Mouse (Mus musculus) neutrophil, adult 5-6 weeks (primary cell): ENCODE measurements around the gene Hpse. TPM values are rescaled to one million over a fixed set of nuclear protein-coding genes. Genes with fewer than 3 reads are reported as not detected.

Experiments used
- ATAC-seq: fragments of 151-379, 151-347 bp; 2 replicates; pipeline ENCODE4 v1.8.0; 2017; ENCODE audit warnings: mild to moderate bottlenecking, moderate TSS enrichment; ENCODE audit not compliant: insufficient number of reproducible peaks, poor library complexity, low FRiP score, severe bottlenecking; ENCODE audit errors: extremely low read depth
- total RNA-seq: library from RNA; stranded (forward); fragments of 200-1000 nt; gene quantifications from 2 replicates; pipeline ENCODE4 v1.2.3, GENCODE M21; 2017

The Hpse gene
- total RNA-seq, 1 experiment from 2014 or later: 19.7 TPM

GRCm38 (mm10) chr5:100700861-100701620 lies 18.5 kb downstream of the Hpse start:
- ATAC-seq: no peak

GRCm38 (mm10) chr5:100697886-100698285 lies 21.6 kb downstream of the Hpse start:
- no peak for ATAC-seq

- no peak for ATAC-seq
Measured at GRCm38 (mm10) chr5:100697398-100697797, 22.1 kb downstream of the Hpse start.

- no peak for ATAC-seq
Measured at GRCm38 (mm10) chr5:100685631-100686030, 33.9 kb downstream of the Hpse start.

GRCm38 (mm10) chr5:100680542-100680933 lies 39.0 kb downstream of the Hpse start:
- no peak for ATAC-seq

- peak; percentile 53 for ATAC-seq
Measured at GRCm38 (mm10) chr5:100679911-100680541, 39.5 kb downstream of the Hpse start.

- peak; percentile 84 for ATAC-seq
Measured at GRCm38 (mm10) chr5:100674711-100675376, 44.7 kb downstream of the Hpse start, which contains the start of gene Coq2. Coq2 (minus strand) TSS chr5:100675140.

GRCm38 (mm10) chr5:100673745-100674486 lies 45.6 kb downstream of the Hpse start:
- peak; percentile 58 for ATAC-seq

- ATAC-seq: no peak
Measured at GRCm38 (mm10) chr5:100672403-100672802, 47.1 kb downstream of the Hpse start.

- ATAC-seq: no peak
Measured at GRCm38 (mm10) chr5:100671897-100672296, 47.6 kb downstream of the Hpse start.

- peak; percentile 51; the same call in 1 of the 2 replicates for ATAC-seq
Measured at GRCm38 (mm10) chr5:100671398-100671797, 48.1 kb downstream of the Hpse start.

- ATAC-seq: no peak
Measured at GRCm38 (mm10) chr5:100666965-100667364, 52.6 kb downstream of the Hpse start.

GRCm38 (mm10) chr5:100663854-100664253 lies 55.7 kb downstream of the Hpse start:
- peak; percentile 74 for ATAC-seq

- ATAC-seq: peak; percentile 85
Measured at GRCm38 (mm10) chr5:100663011-100663410, 56.5 kb downstream of the Hpse start.

- no peak for ATAC-seq
Measured at GRCm38 (mm10) chr5:100658460-100658859, 61.1 kb downstream of the Hpse start.

- ATAC-seq: peak; percentile 75
Measured at GRCm38 (mm10) chr5:100656352-100656751, 63.2 kb downstream of the Hpse start.

GRCm38 (mm10) chr5:100652327-100652726 lies 67.2 kb downstream of the Hpse start:
- no peak for ATAC-seq

- no peak for ATAC-seq
Measured at GRCm38 (mm10) chr5:100651486-100651885, 68.0 kb downstream of the Hpse start.

GRCm38 (mm10) chr5:100650969-100651368 lies 68.5 kb downstream of the Hpse start:
- no peak for ATAC-seq
